Mouse (Mus musculus): ENCODE measurements around the gene Tppp3.

The Tppp3 gene

GRCm38 (mm10) chr8:105467396-105467985 lies 3.8 kb downstream of the Tppp3 start:
- no peak for DNase-seq (ENCODE audit: low read depth, low spot score)

- DNase-seq (ENCODE audit: low read depth, low spot score), result no peak
These were observed 4.5 kb downstream of the Tppp3 start for GRCm38 (mm10) chr8:105466700-105467291.

DNA sequence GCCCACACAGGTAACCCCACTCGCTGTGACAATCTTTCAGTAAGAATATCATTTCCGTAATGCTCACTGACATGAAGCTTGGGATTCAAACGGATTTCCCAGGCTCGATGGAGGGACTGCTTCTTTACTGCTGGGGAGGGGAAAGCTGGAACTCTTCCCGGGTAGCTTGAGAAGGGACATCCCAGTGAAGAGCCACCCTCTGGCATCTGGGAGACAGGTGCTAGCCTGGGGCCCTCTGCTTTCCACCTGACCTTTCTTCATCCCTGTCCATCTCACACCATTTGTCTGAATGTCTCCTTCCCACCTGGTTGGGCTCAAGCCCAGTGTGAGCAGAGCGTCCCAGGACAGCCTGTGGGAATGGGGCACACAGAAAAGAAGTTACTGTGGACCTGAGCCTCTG lies 5.1 kb downstream of the Tppp3 start:
- DNase-seq (ENCODE audit: low read depth, low spot score), result no peak

DNA sequence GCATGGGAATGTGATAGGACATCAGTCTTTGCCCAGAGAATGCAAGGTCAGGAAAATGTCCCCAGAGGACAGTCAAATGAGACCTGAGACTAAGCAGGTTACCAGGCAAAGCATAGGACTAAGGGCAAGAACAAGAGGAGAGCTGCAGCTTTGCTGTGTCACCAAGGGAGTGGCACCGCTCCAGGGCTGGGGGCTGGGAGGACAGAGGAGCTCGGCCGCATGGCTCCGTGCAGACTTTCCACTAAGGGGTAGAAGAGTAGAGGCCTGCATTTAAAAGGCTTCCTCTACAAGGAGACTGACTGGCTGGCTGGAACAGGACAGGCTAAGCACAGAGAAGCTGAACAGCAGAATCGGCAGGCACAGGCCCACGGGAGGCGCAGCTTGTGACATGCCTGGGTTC lies 6.7 kb downstream of the Tppp3 start:
- no peak for DNase-seq (ENCODE audit: low read depth, low spot score)

GRCm38 (mm10) chr8:105461085-105461803 lies 10.1 kb downstream of the Tppp3 start:
- DNase-seq (ENCODE audit: low read depth, low spot score), result no peak

DNA sequence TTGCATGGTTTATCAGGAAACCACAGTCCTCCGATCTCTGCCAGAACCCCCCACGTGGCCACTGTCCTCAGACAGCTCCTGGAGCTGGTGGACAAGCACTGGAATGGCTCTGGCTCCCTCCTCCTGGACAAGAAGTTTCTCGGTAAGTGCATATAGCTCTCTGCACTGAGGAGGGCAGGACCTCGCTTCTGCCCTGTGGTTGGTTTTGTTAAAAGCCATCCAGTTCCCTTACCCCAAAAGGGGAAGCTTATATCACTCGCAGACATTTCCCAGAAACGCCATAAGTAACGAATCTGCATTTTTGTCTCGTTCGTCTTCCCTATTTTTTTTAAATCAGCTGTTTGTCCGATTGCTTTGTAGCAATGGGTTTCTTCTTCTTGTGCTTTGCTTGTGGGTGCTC lies 16.1 kb downstream of the Tppp3 start:
- DNase-seq (ENCODE audit: low read depth, low spot score), result no peak

DNA sequence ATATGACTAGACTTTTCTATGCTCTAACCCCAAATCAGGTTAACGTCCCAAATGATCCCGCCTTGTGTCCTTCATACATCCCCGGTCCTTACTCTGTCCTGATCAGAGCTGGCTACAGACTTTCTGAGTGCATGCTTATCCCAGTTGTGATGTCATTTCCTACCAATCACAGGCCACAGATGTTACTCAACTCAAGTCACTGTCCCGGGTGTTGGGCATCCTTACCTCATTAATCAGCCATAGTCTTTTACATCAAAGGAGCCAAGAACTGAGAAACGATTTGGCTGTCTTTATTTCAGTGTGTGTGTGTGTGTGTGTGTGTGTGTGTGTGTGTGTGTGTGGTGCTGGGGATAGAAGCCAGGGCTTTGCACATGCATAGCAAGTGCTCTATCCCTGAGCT lies 17.2 kb downstream of the Tppp3 start:
- DNase-seq (ENCODE audit: low read depth, low spot score), result no peak

DNA sequence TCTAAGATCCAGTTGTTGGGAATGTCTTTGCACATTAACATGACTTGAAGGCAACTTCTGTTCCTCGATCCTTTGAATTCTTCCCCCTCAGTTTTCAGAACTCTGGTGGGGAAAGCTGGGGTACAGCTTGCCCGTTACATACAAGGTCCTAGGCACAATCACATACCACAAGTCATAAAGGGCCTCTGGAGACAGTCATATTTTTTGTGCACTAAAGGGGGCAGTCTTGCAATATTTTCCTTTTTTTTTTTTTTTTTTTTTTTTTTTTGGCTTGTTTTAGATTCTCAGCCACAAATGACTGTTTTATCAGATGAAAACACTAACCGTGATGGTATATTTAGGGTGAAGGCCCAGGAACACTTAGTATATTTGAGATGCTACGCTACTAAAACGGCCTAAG lies 18.0 kb downstream of the Tppp3 start:
- DNase-seq (ENCODE audit: low read depth, low spot score), result no peak

DNA sequence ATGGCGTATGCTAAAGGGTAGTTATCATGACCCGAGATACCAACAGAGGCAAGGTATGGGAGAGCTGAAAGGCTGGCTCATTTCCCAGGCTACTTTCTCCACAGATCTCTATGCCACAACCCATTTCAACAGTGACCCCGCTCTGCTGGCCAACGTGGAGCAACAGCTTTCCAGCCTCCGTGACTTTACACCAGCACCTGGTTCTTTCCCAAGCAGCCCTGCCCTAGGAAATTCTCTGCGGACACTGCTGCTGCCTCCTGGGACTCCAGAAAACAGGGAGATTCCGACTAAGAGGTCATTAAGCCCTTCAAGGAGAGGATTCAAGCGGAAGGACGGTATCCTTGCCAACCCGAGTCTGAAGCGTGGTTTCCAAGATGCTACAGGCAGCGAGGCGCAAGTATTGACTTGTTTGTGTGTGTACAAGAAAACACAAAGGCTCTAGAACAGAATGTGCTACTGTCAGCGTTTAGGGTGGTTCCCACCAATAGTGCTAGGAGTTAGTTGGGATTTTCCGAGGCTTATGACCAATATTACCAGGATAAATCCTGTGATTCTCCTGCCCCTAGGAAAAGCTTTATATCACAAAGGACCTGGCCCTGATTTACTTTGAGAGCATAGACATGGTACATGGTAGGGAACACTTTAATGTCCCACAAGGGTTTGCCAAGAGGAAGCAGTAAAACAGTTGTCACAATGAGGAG lies 19.3 kb downstream of the Tppp3 start:
- no peak for DNase-seq (ENCODE audit: low read depth, low spot score)

DNA sequence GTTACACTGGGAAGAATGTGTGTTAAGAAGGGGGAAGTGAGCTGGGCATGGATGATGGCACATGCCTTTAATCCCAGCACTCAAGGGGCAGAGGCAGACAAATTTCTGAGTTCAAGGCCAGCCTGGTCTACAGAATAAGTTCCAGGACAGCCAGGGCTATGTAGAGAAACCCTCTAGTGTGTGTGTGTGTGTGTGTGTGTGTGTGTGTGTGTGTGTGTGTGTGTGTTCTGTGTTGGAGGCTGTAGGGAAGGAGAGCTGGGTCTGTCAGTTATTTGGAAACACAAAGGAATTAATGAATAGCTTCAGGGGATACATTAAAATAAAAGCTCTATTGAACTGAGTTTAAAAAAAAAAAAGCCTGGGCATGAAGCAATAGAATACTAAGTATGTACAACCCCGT lies 20.3 kb downstream of the Tppp3 start:
- DNase-seq (ENCODE audit: low read depth, low spot score), result no peak

- DNase-seq (ENCODE audit: low read depth, low spot score), result no peak
These were observed 22.7 kb downstream of the Tppp3 start for GRCm38 (mm10) chr8:105448596-105448995.

DNA sequence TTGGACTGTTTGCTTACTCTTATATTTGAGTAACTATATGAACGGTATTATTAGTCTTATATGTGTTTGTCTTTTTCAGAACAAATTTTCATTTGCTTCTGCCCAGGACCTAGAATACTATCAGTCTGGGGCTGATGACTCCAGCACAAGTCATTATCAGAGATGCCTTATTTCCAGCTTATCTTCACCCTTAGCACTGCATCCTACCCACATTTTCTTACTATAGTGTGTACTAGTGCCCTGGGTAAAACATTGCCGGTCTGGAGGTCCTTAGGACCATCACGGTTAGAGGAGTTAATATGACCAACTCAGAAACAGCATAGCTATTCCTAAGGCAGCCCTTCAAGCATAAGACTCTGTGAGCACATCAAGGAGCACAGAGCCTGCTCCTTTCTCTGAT lies 23.1 kb downstream of the Tppp3 start:
- DNase-seq (ENCODE audit: low read depth, low spot score), result no peak

- no peak for DNase-seq (ENCODE audit: low read depth, low spot score)
These were observed 25.2 kb downstream of the Tppp3 start for GRCm38 (mm10) chr8:105446127-105446552.

GRCm38 (mm10) chr8:105445296-105446126 lies 25.8 kb downstream of the Tppp3 start:
- DNase-seq (ENCODE audit: low read depth, low spot score), result no peak

GRCm38 (mm10) chr8:105442661-105443060 lies 28.7 kb downstream of the Tppp3 start:
- no peak for DNase-seq (ENCODE audit: low read depth, low spot score)

DNA sequence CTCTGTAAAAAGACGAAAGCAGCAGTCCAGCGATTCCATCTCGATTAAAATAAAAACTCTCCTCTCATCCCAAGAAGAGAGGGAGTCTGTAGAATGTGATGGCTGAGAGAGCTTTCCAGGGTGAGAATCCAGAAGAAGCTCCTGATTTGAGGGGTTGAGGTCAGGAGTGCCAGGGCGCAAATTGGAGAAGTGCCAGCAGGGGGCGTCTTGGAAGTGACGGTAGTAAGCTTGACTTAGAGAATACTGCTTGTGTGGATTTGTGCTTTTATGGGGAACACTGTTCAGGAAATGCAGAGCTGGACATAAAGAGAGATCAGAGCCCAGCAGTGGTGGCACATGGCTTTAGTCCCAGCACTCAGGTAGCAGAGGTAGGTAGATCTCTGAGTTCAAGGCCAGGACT lies 29.9 kb downstream of the Tppp3 start:
- DNase-seq (ENCODE audit: low read depth, low spot score), result no peak

GRCm38 (mm10) chr8:105438865-105439264 lies 32.5 kb downstream of the Tppp3 start:
- DNase-seq (ENCODE audit: low read depth, low spot score), result no peak

DNA sequence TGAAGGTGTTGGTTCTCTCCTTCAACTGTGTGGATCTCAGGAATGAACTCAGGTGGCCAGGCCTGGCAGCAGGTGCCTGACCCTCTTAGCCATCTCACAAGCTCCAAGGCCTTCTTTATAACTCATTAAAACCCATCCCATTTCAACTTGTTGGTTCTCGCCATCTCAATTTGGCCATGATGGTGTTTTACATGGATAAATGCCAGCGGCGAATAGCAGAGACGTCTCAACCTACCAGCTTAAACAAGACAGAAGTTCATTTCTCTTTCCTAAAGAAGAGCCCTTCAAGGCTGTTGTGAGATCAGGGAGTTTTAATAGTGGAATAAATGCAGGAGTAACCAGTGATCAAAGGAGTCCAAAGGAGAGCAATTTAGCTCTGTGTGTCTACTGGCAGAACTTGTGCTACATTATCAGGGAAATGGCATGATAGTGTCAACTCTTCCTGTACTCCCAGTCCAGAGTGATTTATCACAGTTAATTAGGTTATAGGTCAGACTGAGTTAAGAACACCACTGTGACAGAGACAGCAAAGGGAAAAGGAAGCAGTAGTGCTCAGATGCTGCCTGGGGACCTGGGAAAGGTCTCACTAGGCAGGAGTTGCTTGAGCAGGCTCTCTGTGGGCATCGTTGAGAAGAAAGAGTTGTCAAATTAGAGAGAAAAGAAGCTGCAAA lies 34.1 kb downstream of the Tppp3 start:
- DNase-seq (ENCODE audit: low read depth, low spot score), result no peak

DNA sequence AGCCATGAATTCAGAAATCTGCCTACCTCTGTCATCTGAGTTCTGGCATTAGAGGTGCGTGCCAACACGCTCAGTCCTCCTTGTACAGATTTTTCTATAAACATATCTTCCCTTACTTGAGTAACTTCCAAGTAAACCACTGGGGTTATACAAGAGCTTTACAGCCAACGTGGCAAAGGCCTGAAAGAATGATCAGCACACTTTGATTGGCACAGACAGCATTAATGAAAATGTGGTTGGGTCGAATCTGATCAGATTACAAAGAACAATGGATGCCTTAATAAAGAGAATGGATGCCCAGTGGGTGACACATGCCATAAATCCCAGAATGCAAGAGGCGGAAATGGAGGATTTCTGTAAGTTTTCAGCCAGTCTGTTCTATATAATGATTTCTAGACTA lies 35.1 kb downstream of the Tppp3 start:
- no peak for DNase-seq (ENCODE audit: low read depth, low spot score)

- DNase-seq (ENCODE audit: low read depth, low spot score), result no peak
These were observed 37.2 kb downstream of the Tppp3 start for GRCm38 (mm10) chr8:105434136-105434535.

DNA sequence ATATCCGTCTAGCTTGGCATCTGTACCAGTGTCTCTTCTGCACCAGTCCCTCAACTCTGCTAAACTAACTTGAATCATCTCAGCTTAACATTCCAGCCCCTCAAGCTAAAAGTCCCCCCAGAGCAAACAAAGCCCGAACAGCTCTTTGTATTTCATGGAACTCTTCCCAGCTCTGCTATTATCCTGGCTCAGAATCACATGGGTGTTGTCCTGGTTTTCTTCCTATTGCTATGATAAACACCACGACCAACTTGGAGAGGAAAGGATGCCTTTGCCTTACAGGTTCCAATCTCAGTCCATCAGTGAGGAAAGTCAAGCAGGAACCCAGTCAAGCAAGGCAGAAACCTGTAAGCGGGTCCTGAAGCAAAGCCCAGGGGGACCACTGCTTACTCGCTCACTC lies 37.8 kb downstream of the Tppp3 start:
- no peak for DNase-seq (ENCODE audit: low read depth, low spot score)
